Mouse (Mus musculus): ENCODE measurements around the gene Tysnd1. TPM values are rescaled to one million over a fixed set of nuclear protein-coding genes. Genes with fewer than 3 reads are reported as not detected.

Gene Tysnd1
- polyA plus RNA-seq, 1 experiment from 2014 or later = 25.5 TPM

- Histone ChIP-seq H3K36me3 (replicated peaks) (peaks cover 6% of the 10 kb centered on the region; the same call in 1 of the 2 replicates), H3K27ac (no peak overlapping the region), H3K4me1 (no peaks in the 10 kb centered on the region), H3K9me3 (0 out of 2 replicates have a peak, but pooled peaks cover 3% of the 10 kb centered on the region), H3K27me3 (ENCODE audit: poor library complexity, severe bottlenecking) (no peaks in the 10 kb centered on the region), H3K4me3 (no peak overlapping the region)
- WGBS = 88% methylated on average over 11 of the region's 11 CpGs
- no peak for DNase-seq (ENCODE audit: extremely low spot score, low spot score)
Measured at GRCm38 (mm10) chr10:61729181-61729580, 33.9 kb downstream of the Tysnd1 start.

GRCm38 (mm10) chr10:61730171-61730570 is 34.9 kb downstream of the Tysnd1 start:
- Histone ChIP-seq H3K27ac (no peak overlapping the region), H3K4me3 (no peak overlapping the region), H3K9me3 (0 out of 2 replicates have a peak, but pooled peaks cover 3% of the 10 kb centered on the region), H3K27me3 (ENCODE audit: poor library complexity, severe bottlenecking) (no peaks in the 10 kb centered on the region), H3K36me3 (replicated peaks) (peaks cover 6% of the 10 kb centered on the region; the same call in 1 of the 2 replicates), H3K4me1 (no peaks in the 10 kb centered on the region)
- DNase-seq (ENCODE audit: extremely low spot score, low spot score) = no peak
- 95% methylated on average over 6 of the region's 6 CpGs for WGBS

- 43% methylated on average over 3 of the region's 3 CpGs for WGBS
Measured at GRCm38 (mm10) chr10:61734377-61734776, 39.1 kb downstream of the Tysnd1 start.

GRCm38 (mm10) chr10:61736671-61737078 is 41.4 kb downstream of the Tysnd1 start:
- Histone ChIP-seq H3K4me3 (no peak overlapping the region), H3K4me1 (no peaks in the 10 kb centered on the region), H3K36me3 (replicated peaks) (peaks cover 55% of the 10 kb centered on the region), H3K9me3 (no peaks in the 10 kb centered on the region), H3K27ac (no peak overlapping the region), H3K27me3 (ENCODE audit: poor library complexity, severe bottlenecking) (no peaks in the 10 kb centered on the region)
- 82% methylated on average over 10 of the region's 10 CpGs for WGBS
- DNase-seq (ENCODE audit: extremely low spot score, low spot score) = no peak

More at GRCm38 (mm10) chr10:61734377-61734776, 39.1 kb downstream of the Tysnd1 start:
- Histone ChIP-seq H3K4me3 (no peak overlapping the region), H3K27ac (no peak overlapping the region), H3K9me3 (0 out of 2 replicates have a peak, but pooled peaks cover 3% of the 10 kb centered on the region), H3K36me3 (replicated peaks) (peaks cover 38% of the 10 kb centered on the region), H3K27me3 (ENCODE audit: poor library complexity, severe bottlenecking) (no peaks in the 10 kb centered on the region), H3K4me1 (no peaks in the 10 kb centered on the region)
- peak; percentile 29 for DNase-seq (ENCODE audit: extremely low spot score, low spot score)

- WGBS = 82% methylated on average over 1 of the region's 1 CpGs
Measured at GRCm38 (mm10) chr10:61737537-61737936, 42.2 kb downstream of the Tysnd1 start.

GRCm38 (mm10) chr10:61738126-61738525 is 42.8 kb downstream of the Tysnd1 start:
- Histone ChIP-seq H3K4me3 (no peak overlapping the region), H3K27me3 (ENCODE audit: poor library complexity, severe bottlenecking) (no peaks in the 10 kb centered on the region), H3K27ac (no peak overlapping the region), H3K9me3 (no peaks in the 10 kb centered on the region), H3K4me1 (no peaks in the 10 kb centered on the region), H3K36me3 (replicated peaks) (peaks cover 70% of the 10 kb centered on the region)
- 95% methylated on average over 4 of the region's 4 CpGs for WGBS
- no peak for DNase-seq (ENCODE audit: extremely low spot score, low spot score)

More at GRCm38 (mm10) chr10:61737537-61737936, 42.2 kb downstream of the Tysnd1 start:
- Histone ChIP-seq H3K27ac (no peak overlapping the region), H3K36me3 (replicated peaks) (peaks cover 64% of the 10 kb centered on the region), H3K4me1 (no peaks in the 10 kb centered on the region), H3K9me3 (no peaks in the 10 kb centered on the region), H3K4me3 (no peak overlapping the region), H3K27me3 (ENCODE audit: poor library complexity, severe bottlenecking) (no peaks in the 10 kb centered on the region)
- no peak for DNase-seq (ENCODE audit: extremely low spot score, low spot score)

- no peak overlapping the region for H3K4me3 ChIP-seq
- WGBS = 94% methylated on average over 1 of the region's 1 CpGs
- no peaks in the 10 kb centered on the region for H3K4me1 ChIP-seq
- H3K9me3 ChIP-seq = peaks cover 8% of the 10 kb centered on the region; the same call in 1 of the 2 replicates
- H3K27me3 ChIP-seq (ENCODE audit: poor library complexity, severe bottlenecking) = no peaks in the 10 kb centered on the region
- H3K36me3 ChIP-seq (replicated peaks) = peaks cover 100% of the 10 kb centered on the region
- no peak overlapping the region for H3K27ac ChIP-seq
- DNase-seq (ENCODE audit: extremely low spot score, low spot score) = no peak
Measured at GRCm38 (mm10) chr10:61741306-61741705, 46.0 kb downstream of the Tysnd1 start.

- no peak for DNase-seq (ENCODE audit: extremely low spot score, low spot score)
- peaks cover 100% of the 10 kb centered on the region for H3K36me3 ChIP-seq (replicated peaks)
Measured at GRCm38 (mm10) chr10:61741873-61742272, 46.6 kb downstream of the Tysnd1 start.

GRCm38 (mm10) chr10:61742336-61742735 is 47.0 kb downstream of the Tysnd1 start:
- whole genome bisulfite sequencing = 92% methylated on average over 8 of the region's 8 CpGs
- Histone ChIP-seq H3K9me3 (peaks cover 8% of the 10 kb centered on the region; the same call in 1 of the 2 replicates), H3K36me3 (replicated peaks) (peaks cover 100% of the 10 kb centered on the region)

More at GRCm38 (mm10) chr10:61741873-61742272, 46.6 kb downstream of the Tysnd1 start:
- 93% methylated on average over 4 of the region's 4 CpGs for WGBS
- peaks cover 8% of the 10 kb centered on the region; the same call in 1 of the 2 replicates for H3K9me3 ChIP-seq
- H3K4me3 ChIP-seq = no peak overlapping the region
- no peaks in the 10 kb centered on the region for H3K4me1 ChIP-seq
- H3K27ac ChIP-seq = no peak overlapping the region
- no peaks in the 10 kb centered on the region for H3K27me3 ChIP-seq (ENCODE audit: poor library complexity, severe bottlenecking)

GRCm38 (mm10) chr10:61745133-61745532 is 49.8 kb downstream of the Tysnd1 start:
- WGBS = 89% methylated on average over 4 of the region's 4 CpGs
- DNase-seq (ENCODE audit: extremely low spot score, low spot score) = peak; percentile 35
- no peak overlapping the region for H3K27ac ChIP-seq
- peaks cover 99% of the 10 kb centered on the region for H3K36me3 ChIP-seq (replicated peaks)
- H3K4me1 ChIP-seq = no peaks in the 10 kb centered on the region
- peaks cover 8% of the 10 kb centered on the region; the same call in 1 of the 2 replicates for H3K9me3 ChIP-seq
- H3K4me3 ChIP-seq = no peak overlapping the region
- no peaks in the 10 kb centered on the region for H3K27me3 ChIP-seq (ENCODE audit: poor library complexity, severe bottlenecking)

More at GRCm38 (mm10) chr10:61742336-61742735, 47.0 kb downstream of the Tysnd1 start:
- Histone ChIP-seq H3K27me3 (ENCODE audit: poor library complexity, severe bottlenecking) (no peaks in the 10 kb centered on the region), H3K4me3 (no peak overlapping the region), H3K27ac (no peak overlapping the region), H3K4me1 (no peaks in the 10 kb centered on the region)
- DNase-seq (ENCODE audit: extremely low spot score, low spot score) = no peak

GRCm38 (mm10) chr10:61747302-61747701 is 52.0 kb downstream of the Tysnd1 start:
- no peak overlapping the region for H3K27ac ChIP-seq
- H3K4me3 ChIP-seq = no peak overlapping the region
- H3K4me1 ChIP-seq = no peaks in the 10 kb centered on the region
- DNase-seq (ENCODE audit: extremely low spot score, low spot score) = no peak
- H3K36me3 ChIP-seq (replicated peaks) = peaks cover 99% of the 10 kb centered on the region
- WGBS = 93% methylated on average over 13 of the region's 13 CpGs
- H3K9me3 ChIP-seq = peaks cover 8% of the 10 kb centered on the region; the same call in 1 of the 2 replicates
- no peaks in the 10 kb centered on the region for H3K27me3 ChIP-seq (ENCODE audit: poor library complexity, severe bottlenecking)

GRCm38 (mm10) chr10:61750014-61750413 is 54.7 kb downstream of the Tysnd1 start:
- 91% methylated on average over 9 of the region's 9 CpGs for WGBS
- no peaks in the 10 kb centered on the region for H3K4me1 ChIP-seq
- H3K4me3 ChIP-seq = no peak overlapping the region
- no peaks in the 10 kb centered on the region for H3K27me3 ChIP-seq (ENCODE audit: poor library complexity, severe bottlenecking)
- H3K9me3 ChIP-seq = peaks cover 6% of the 10 kb centered on the region; the same call in 1 of the 2 replicates
- H3K27ac ChIP-seq = no peak overlapping the region
- no peak for DNase-seq (ENCODE audit: extremely low spot score, low spot score)
- peaks cover 99% of the 10 kb centered on the region for H3K36me3 ChIP-seq (replicated peaks)

- 88% methylated on average over 20 of the region's 20 CpGs for WGBS
- H3K4me1 ChIP-seq = no peaks in the 10 kb centered on the region
- DNase-seq (ENCODE audit: extremely low spot score, low spot score) = no peak
- no peaks in the 10 kb centered on the region for H3K9me3 ChIP-seq
- H3K27ac ChIP-seq = no peak overlapping the region
- no peak overlapping the region for H3K4me3 ChIP-seq
- peaks cover 99% of the 10 kb centered on the region for H3K36me3 ChIP-seq (replicated peaks)
- no peaks in the 10 kb centered on the region for H3K27me3 ChIP-seq (ENCODE audit: poor library complexity, severe bottlenecking)
Measured at GRCm38 (mm10) chr10:61751534-61752219, 56.4 kb downstream of the Tysnd1 start.
